Mouse (Mus musculus) gastrocnemius, postnatal 10 days (tissue): ENCODE results near the gene Eef1a2. TPM values are rescaled to one million over a fixed set of nuclear protein-coding genes. Genes with fewer than 3 reads are reported as not detected.
"Not testable (repeated sequence)": the region's sequence is repeated elsewhere in the genome, so short reads cannot be mapped to it uniquely, and the experiment has no call there.

Experiments
- DNase-seq: peaks from one replicate; pipeline ENCODE4 v3.0.0; 2021; ENCODE audit warnings: mixed read lengths
- long read RNA-seq, 2 experiments: library from polyadenylated mRNA; stranded (forward); transcript quantifications; one replicate each; pipeline ENCODE4 v2.0.0; 2021
- total RNA-seq, 2 experiments: library from RNA; stranded (reverse); gene quantifications; 2 replicates each; pipeline ENCODE4 v1.2.3; 2021

The Eef1a2 gene
- total RNA-seq: 1,000 to 10,000 TPM; 1,498 to 1,682 TPM
- long read RNA-seq, experiment 1, transcript Eef1a2-201 (8 exons, 2,084 nt): major isoform, 162 of 212 reads
- long read RNA-seq, experiment 1, partial matches to known transcripts: 24 of 212 reads
- long read RNA-seq, experiment 1, other reads (novel, unspliced or antisense): 26 of 212 reads
- long read RNA-seq, experiment 2, transcript Eef1a2-201 (8 exons, 2,084 nt): major isoform, 180 of 237 reads
- long read RNA-seq, experiment 2, partial matches to known transcripts: 26 of 237 reads
- long read RNA-seq, experiment 2, other reads (novel, unspliced or antisense): 31 of 237 reads

DNA sequence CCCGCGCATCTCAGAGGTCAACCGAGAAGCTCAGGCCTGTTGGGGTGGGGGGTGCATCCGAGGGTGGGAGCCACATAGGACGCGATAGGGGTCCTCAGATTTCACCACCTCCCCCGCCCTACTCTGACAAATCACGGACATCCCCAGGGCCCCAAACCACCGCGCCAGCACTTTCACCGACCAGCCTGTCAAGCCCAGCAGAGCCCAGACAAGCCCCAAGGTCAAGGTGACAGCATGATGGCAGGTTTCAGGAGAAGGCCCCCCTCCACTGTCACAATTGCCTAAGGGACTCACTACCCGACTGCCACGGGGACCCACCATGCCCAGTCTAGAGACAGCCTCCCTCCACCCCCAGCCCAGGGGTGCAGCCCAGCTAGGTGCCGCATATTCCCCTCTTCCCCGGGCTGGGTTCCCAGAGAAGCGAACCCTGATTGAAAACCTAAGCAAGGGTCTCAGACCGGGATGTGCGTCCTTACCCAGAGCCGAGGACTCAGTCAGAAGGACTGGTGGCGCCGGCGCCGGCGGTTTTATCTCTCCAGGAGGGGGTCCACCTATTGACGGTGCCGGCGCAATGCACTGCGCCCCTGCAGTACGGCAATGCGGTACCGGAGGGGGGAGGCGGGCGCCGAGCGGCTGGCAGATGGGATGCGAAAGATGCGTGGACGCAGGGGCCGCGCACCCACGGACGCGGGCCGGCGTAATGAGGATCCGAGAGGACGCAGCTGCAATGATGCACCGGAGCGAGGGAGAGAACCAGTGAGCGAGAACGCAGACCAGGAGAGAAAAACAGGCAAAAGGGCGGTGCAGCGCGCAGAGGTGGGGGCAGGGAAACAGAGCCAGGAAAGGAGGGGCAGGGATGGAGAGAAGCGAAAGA, at the start of gene Eef1a2:
Gene Eef1a2, minus strand, starts transcription at position 767 of the 874 bp plus-strand sequence.
- DNase-seq: peak; percentile 51

DNA sequence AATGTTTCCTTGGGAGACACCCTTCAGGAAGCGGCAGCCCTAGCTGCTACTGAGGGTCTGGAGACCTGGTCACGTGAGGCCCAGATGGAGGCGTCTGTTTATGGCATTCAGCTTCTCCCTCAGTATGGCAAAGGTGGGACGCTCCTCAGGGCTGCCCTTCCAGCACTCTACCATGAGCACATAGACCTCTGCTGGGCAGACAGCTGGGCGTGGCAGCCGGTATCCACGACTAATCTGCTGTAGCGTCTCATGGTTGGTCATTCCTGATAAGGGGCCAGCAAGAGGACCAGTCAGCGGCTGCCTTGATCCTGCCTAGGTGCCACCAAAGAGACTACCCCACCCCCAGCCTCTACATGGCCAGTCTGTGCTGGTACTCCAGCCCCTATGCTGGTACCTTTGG, 49.3 kb upstream of the Eef1a2 start:
- no peak for DNase-seq

DNA sequence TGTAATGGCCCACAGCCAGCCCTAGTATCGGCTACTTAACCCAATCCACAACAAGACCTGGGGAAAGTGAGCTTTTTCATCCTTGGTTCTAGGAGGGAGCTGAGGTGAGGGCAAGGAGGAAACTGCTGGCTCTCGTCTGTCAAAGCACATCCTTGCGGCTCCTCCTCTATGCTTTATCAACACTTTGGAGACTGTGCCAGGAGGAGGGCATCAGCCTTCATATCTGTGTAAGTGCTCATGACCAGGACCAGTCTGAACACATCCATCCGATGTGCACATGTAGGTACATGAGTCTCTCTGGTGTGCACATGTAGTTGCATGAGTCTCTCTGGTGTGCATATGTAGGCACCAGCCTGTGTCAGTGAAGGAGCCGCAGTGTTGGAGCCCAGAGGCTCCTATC, 48.9 kb upstream of the Eef1a2 start:
- DNase-seq: no peak

DNA sequence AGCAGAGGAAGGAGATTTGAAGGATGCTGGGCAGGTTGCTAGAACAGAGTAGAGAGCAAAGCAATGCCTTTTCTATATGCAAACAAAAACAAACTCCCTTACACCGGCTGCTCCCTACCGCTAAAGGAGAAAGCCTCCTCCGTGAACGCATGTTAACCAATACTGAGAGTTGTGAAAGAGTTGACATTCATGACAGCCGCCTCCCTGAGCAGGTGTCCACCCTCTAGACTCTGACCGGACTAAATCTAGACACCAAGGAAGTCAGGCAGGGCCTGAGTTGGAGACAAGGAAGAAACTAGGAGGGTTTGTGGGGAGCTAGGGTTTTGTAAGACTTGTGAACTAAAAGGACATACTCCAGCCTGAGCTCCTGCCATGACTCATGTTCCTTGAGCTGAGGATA, 46.1 kb upstream of the Eef1a2 start:
- no peak for DNase-seq

DNA sequence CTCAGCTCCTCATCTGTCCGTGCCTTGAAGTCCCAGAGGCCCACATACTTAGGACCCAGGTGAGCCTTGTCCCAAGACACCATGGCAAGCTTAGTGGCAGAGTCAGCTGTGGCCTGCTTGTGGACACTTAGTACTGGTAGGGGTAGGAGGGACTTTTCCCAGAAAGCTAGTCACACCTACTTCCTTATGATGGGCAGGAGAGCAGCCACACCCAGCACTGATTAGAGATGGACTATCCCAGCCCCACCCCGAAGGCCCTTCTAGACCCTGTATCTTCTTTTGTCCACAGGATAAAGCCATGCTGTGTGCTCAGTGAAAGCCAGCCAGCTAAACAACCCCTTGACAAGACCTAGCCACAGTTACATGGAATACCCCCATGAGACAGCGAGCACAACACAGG, 45.6 kb upstream of the Eef1a2 start, which contains the start of gene Ptk6:
Gene Ptk6, minus strand, starts transcription at position 368 of the 400 bp plus-strand sequence.
- DNase-seq: no peak

DNA sequence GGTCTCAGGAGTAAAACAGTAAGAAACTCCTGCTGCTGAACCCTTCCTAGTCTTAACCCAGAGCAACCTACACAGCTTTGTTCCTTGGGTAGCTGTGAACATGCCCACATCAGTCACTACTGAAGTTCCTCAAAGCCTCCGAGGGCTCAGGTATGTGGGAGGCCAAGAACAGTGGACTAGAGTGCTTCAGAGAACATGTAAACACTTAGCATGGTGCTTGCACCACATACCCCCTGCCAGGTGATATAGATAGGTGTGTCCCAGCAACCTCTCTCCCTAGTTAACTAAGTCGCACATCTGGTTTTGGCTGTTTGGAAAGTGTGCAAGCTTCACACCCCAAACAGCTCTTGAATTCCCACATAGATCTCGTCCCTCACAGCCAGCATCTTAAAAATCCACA, 44.8 kb upstream of the Eef1a2 start:
- DNase-seq: no peak

DNA sequence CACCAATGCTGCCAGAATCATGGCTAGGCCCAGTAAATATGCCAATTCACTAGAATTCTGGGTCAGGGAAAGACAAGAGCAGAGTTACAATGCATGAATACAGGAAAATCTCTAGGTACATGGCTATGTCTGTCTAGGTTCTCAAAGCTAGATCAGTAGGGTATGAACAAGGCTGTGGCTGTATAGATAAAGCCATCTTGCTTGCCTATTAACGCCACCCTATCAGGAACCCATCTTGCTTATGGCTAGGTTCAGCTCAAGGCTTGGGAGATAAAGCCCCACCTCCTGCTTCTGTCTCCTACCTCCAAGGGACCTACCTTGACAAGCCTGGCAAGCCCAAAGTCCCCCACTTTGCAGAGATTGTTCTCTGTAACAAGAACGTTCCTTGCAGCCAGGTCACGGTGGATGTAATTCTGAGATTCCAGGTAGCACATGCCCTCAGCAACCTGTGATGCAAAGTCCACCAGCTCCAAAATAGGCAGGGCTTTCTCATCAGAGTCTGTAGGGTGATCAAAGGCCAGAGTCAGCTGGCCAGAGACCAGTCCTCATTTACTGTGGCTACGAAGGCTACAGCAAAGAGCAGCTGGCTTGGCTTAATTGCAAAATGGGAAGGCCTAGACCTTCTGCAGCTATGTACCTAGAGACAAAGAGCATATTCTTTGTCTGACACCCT, 40.0 kb upstream of the Eef1a2 start:
- no peak for DNase-seq

DNA sequence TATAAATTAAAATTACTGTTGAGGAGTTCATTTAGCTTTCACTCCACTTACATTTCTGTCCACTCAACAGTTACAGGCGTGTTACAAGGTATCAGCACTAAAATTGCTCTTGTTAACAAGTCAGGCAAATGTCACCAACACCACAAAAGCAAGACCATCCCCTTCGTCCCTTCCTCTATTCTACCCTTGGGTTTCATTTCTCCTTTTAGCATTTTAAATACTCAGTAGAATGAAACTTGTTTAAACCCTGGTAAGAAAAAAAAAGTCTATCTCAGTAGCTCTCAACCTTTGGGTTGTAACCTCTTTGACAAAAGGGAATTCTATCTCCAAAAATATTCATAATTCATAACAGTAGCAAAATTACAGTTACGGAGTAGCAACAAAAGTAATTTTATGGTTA, 36.2 kb upstream of the Eef1a2 start:
- no peak for DNase-seq

DNA sequence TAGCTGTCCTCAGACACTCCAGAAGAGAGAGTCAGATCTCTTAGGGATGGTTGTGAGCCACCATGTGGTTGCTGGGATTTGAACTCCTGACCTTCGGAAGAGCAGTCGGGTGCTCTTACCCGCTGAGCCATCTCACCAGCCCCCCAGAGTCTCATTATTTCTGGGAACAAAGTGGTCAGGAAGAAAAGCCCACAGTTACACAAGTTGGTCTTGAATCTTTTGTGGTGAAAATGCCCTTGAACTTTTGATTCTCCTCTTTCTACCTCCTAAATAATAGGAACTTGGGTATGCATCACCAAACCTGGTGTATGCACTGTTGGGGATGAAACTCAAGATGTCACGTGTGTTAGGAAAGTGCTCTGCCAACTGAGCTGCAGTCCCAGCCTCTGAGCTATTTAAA, 35.1 kb upstream of the Eef1a2 start:
- DNase-seq: no peak

DNA sequence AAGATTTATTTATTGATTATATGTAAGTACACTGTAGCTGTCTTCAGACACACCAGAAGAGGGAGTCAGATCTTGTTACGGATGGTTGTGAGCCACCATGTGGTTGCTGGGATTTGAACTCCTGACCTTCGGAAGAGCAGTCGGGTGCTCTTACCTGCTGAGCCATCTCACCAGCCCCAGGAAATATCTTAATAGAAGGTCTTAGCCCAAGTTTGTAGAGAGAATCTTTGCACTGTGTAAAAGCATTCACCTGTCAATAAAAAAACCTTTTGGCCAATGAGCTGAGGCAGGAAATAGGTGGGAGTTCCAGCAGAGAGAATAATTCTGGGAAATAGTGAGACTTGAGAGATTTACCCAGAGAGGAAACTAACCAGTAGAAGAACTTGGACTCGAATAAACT, 34.6 kb upstream of the Eef1a2 start:
- DNase-seq: not testable (repeated sequence)

DNA sequence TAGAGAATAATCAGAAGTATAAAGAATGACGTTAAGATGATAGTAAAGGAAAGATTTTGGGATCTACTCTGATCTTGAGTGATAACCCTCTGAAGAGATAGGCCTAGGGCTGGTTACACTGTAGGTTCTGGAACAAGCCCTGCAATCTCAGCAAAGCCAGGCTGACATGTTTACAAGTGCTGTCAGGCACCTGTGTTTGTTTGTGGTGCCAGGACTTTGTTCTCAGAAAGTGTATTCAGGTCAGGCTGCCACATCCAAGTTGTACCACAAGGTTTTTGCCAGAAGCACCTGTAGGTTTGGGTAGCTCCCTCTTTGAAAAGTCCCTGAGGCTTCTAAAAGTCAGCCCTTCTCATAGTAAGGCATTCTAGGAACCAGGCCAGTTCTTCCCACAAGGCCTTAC, 32.5 kb upstream of the Eef1a2 start:
- DNase-seq: no peak

DNA sequence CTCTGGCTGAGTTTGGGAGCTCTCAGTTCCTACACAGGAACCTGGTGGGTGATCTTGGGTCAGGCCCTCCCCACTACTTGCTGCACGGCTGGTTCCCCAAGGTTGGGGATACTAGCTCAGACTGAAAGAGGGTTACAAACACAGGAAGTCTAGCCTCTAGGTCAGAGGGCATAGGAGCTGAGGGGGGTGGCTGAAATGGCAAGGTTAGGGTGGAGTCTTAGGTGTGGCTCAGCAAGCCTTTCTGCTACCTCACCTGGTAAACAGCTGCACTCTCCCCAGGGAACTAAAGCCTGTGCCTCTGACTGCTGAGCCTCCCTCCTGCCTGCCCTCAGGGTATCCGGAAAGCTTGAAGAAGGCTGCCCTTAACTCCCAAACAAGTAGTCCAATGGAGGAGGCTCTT, 31.9 kb upstream of the Eef1a2 start:
- no peak for DNase-seq

DNA sequence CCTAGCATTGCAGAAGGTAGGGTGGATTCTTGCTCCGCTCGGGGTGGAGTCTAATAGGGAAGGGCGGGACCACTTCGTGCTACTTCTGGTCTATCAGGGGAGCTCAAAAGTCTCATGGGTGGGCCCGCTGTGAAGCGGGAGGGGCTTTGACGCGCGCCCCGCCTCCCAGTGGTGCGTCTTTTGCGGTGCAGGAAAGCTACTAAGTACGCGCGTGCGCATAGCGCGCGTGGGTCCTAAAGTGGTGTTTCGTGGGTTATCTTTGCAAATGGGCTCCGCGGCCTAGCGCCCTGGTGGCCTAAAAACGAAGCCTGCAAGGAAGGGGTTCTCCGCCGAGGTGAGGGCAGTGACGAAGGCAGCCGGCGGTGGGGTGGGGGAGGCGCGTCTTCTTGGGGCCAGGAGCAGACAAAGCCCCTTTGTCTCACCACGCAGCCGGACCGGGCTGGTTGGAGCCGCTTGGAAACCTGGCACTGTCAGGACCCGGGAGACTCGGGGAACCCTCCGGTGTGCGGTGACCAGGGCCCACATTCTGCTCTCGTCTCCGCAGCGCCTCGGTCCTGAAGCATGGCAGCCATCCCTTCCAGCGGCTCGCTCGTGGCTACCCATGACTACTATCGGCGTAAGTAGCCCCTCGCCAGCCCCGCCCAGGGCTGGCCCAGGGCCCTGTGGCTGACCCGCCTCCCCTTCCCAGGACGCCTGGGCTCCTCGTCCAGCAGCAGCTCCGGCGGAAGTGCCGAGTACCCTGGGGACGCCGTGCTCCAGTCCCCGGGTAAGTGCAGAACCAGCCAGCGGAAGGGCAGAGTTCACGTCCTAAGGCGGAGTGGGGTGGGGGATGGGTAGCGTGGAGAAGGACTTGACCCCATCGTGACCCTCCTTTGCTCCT, 30.5 kb upstream of the Eef1a2 start, which contains the start of gene Ppdpf:
Gene Ppdpf, plus strand, starts transcription at position 127 of the 880 bp plus-strand sequence.
- DNase-seq: peak; percentile 85

DNA sequence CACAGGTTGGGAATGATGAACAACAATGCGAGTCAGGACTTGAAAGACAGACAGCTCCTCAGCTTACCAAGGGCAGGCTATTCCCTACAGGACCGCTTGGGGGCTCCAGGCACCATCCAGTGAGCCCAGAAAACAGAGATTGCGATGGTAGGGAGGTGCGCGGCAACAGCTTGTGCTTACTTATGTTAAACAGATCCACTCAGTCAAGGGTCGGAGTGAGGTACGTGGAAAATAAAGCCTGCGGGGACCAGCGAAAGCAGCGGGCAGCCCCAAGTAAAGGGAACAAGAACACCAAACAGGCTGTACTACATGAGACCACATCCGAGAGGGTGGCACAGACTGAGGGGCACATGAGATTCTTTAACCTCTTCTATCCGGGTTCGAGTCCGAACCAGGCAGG, 29.8 kb upstream of the Eef1a2 start:
- DNase-seq: peak; percentile 75

DNA sequence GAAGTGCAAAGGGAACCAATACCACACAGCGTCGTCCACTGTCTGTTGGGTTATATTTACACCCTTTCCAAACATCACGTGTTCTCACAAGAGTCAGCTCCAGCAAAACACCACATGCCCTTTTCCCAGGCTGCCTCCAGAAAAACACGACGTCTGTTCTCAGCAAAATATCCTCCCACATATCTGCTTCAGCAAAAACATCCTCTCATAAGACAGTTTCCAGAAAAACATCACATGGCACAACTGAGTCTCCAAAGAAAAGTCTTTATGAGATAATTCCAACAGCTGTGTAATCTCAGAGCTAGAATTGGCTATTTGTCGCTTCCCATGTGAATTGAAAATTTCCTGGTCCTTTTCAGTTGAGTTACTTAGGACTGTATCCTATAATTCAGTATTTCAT, 24.1 kb upstream of the Eef1a2 start:
- DNase-seq: no peak

DNA sequence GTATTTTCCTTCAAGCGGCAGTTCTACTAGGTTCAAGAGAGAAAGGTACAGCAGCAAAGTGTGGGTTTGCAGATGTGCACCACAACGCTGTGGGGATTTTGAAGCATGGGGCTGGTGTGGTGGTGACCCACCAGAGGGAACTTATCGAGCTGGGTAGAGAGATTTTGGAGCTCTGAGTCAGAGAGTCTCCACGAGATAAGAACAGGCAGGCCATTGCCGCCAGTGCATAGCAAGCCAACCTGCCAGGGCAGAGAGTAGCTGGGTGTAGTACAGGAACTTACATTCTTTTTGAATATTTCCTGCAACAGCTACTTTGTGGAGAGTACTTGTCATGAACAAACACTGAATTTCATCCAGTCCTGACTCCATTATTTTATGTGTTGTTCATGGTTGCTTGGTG, 21.7 kb upstream of the Eef1a2 start:
- no peak for DNase-seq

DNA sequence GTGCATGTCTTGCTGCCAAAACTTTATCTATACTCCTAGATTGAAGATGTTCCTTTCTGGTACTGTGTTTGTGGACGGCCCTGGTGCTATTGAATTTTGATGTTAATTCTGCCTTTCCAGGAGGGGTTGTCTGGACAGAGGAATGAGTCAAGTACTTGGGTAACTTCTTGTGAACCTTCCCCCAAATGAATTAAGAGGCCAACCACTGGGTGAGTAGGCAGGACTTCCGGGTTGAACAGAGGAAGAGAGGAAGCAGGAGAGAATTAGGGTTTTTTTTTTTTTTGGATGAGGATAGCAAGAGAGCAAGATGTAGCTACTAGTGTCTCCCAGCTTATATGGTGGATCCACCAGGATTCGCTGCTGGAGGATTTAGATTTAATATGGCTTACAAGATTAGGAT, 21.2 kb upstream of the Eef1a2 start:
- DNase-seq: no peak

DNA sequence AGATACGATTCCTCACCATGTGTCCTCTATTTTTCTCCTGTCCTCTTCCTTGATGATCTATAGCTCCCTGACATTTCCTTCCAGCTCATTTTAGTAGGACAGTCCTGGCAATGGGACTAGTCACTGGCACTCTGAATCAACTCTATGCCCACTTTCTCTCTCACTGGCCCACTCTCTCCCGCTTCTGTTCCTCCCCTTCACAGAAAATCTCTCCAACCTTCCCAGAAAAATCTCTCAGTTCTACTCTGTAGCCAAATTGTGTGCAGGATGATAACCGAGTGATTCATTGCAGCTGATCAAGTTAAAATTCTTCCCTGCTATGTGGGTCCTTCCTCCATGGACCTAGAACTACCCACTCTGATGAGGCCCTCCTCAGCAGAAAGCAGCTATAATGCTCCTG, 17.8 kb upstream of the Eef1a2 start:
- DNase-seq: no peak

DNA sequence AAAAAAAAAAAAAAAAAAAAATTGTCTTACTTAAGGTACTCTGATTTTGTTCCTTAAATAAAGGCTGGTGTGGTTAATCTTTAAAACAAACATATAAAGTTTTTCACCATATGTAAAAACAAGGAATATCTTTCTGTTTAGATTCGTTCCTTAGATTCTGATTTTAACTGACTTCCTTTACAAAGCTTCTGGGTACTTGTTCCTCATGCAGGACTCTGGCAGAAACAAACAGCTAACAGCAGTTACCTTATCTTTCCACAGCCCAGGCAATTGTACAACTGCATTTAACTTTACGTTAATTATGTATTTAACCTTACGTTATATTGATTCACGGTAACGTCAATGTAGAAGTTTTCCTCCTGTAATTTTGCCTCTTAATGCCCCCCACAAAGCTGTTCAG, 9.7 kb upstream of the Eef1a2 start:
- DNase-seq: no peak

DNA sequence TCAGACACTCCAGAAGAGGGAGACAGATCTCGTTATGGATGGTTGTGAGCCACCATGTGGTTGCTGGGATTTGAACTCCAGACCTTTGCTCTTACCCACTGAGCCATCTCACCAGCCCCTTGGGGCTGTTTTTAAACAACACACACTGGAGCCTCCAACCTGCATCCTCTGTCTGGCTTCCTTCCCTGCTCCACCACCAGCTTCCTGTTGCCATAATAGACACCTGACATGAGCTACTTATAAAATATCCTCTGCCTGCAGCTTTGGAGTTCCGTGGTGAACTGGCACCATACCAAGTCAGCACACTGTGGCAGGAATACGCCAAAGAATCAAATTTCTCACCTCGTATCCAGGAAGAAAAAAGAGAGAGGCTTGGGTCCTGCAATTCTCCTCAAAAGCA, 4.0 kb upstream of the Eef1a2 start:
- DNase-seq: no peak

DNA sequence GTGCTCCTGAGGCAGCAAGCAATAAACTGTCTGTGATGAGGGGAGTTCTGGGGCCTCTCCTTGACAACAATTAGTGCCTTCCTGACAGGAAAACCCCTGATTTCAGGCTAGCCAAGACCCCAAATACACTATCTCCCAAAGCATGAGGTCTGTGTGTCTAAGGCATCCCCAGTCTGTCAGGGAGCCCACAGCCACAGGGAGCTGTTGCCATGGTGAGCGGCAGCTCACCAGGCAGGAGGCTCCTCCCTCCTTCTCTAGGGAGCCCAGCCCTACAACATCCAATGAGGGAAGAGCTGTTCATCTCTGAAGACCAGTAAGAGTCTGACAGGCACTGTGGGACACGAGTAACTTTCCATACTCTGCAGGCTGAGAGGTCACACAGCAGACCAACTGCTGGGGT, 3.0 kb upstream of the Eef1a2 start:
- DNase-seq: no peak

DNA sequence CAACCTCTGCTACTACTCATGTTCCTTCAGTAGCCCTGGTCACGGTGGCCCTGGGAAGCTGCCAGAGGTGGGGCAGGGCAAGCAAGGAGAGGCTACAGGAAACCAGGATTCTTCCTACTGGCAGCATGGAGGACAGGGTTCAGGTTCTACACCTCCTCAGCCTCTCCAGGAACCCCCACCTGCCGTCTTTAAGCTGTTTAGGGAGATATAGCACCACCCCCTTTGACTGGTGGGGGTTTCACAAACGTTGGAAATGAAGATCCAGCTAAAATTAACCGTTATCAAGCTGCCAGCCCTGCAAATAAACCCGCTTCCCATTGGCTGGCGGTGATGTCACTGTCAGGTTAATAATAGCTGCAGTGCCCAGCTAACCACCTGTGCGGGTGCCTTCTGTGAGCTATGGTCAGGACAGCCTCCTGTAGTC, 2.3 kb upstream of the Eef1a2 start:
- peak; percentile 57 for DNase-seq
